Mouse (Mus musculus) adipose tissue, adult 10 weeks (tissue): Measurements from ENCODE around the gene Gm5136. TPM values are rescaled to one million over a fixed set of nuclear protein-coding genes. Genes with fewer than 3 reads are reported as not detected.

Source experiments
- polyA plus RNA-seq: library from polyadenylated mRNA; stranded (reverse); fragments of 350-450 nt; fragmentation: Illumina TruSeq; extraction: RNeasy Lipid Tissue Mini Kit (QIAGEN cat#74804); gene quantifications from one replicate; pipeline ENCODE4 v1.2.3, GENCODE M21; 2014; ENCODE audit warnings: low read depth, low replicate concordance

The Gm5136 gene
- 0.22 TPM for polyA plus RNA-seq

GRCm38 (mm10) chr10:108699946-108700345 lies at the start of gene Gm5136:
Gm5136 (minus strand) TSS chr10:108700160.

